ENCODE assay signal across 18 mouse cellular contexts in genomic region chr15:36412016-36412415, GRCm38 (mm10).
"Had no signal": no experiment of that assay in that cellular context is flagged by ENCODE, and none has a peak within 500 bp of the region (broad histone marks: within the 10 kb centered on the region; RNA-seq: fewer than 3 reads in every experiment).

No protein-coding gene starts in this region.

- H3K27ac ChIP-seq: lung, embryonic 15.5 days; macrophage; midbrain, embryonic 13.5 days; midbrain, embryonic 15.5 days; neural tube, embryonic 12.5 days; stomach, embryonic 15.5 days; stomach, postnatal 0 days had no signal

- DNase-seq: liver, postnatal 0 days; lung, adult 2 months; lung, postnatal 14 days; lung, postnatal 36 days; right cerebral cortex, postnatal 25 days; thymus, adult 2 months; thymus, postnatal 25 days; thymus, postnatal 4 days had no signal

- H3K36me3 ChIP-seq: lung, embryonic 15.5 days; midbrain, embryonic 13.5 days; midbrain, embryonic 15.5 days; neural tube, embryonic 12.5 days; stomach, embryonic 15.5 days had no signal

- H3K9ac ChIP-seq: liver, postnatal 0 days; lung, embryonic 15.5 days; midbrain, embryonic 13.5 days; midbrain, embryonic 15.5 days; neural tube, embryonic 12.5 days; stomach, embryonic 15.5 days had no signal

- H3K4me1 ChIP-seq: lung, embryonic 15.5 days; midbrain, embryonic 13.5 days; midbrain, embryonic 15.5 days; neural tube, embryonic 12.5 days; stomach, embryonic 15.5 days had no signal

- H3K9me3 ChIP-seq: lung, embryonic 15.5 days; midbrain, embryonic 13.5 days; midbrain, embryonic 15.5 days; neural tube, embryonic 12.5 days; stomach, embryonic 15.5 days had no signal

- H3K4me3 ChIP-seq: lung, embryonic 15.5 days; megakaryocyte, embryonic 14.5 days; midbrain, embryonic 13.5 days; midbrain, embryonic 15.5 days; neural tube, embryonic 12.5 days; stomach, embryonic 15.5 days had no signal

- ATAC-seq: liver, postnatal 0 days; lung, postnatal 0 days; midbrain, embryonic 13.5 days; midbrain, embryonic 15.5 days had no signal

- H3K4me2 ChIP-seq: lung, embryonic 15.5 days; midbrain, embryonic 11.5 days; midbrain, embryonic 13.5 days; midbrain, embryonic 15.5 days; neural tube, embryonic 12.5 days; stomach, embryonic 15.5 days had no signal

- H3K27me3 ChIP-seq: lung, embryonic 15.5 days; midbrain, embryonic 13.5 days; midbrain, embryonic 15.5 days; neural tube, embryonic 12.5 days; stomach, embryonic 15.5 days had no signal
